Mouse (Mus musculus) hindbrain, embryonic 11.5 days (tissue): ENCODE results near the gene Ccdc8. TPM values are rescaled to one million over a fixed set of nuclear protein-coding genes. Genes with fewer than 3 reads are reported as not detected.

ENCODE experiments used
- ATAC-seq: fragments of 200-750 bp; cut with Nextera tagmentation; 2 replicates; pipeline ENCODE4 v1.8.0; 2017; ENCODE audit warnings: mild to moderate bottlenecking, moderate TSS enrichment, moderate library complexity; ENCODE audit not compliant: low FRiP score
- DNase-seq: peaks from one replicate; pipeline ENCODE4 v3.0.0-alpha.2; 2015; ENCODE audit warnings: low spot score
- H3K27ac ChIP-seq: fragments of 300-500 bp; sonication (generic); 2 replicates; pipeline ENCODE4 v1.5.1; 2014; ENCODE audit warnings: mild to moderate bottlenecking, low read depth, low read length
- H3K27me3 ChIP-seq: fragments of 300-500 bp; sonication (generic); 2 replicates; pipeline ENCODE4 v1.6.1; 2014; ENCODE audit warnings: mild to moderate bottlenecking, low read length, moderate library complexity, mixed read lengths; ENCODE audit not compliant: control insufficient read depth, insufficient read depth
- H3K36me3 ChIP-seq: fragments of 300-500 bp; sonication (generic); 2 replicates; pipeline ENCODE4 v1.6.1; 2014; ENCODE audit warnings: mild to moderate bottlenecking, low read length, moderate library complexity, mixed read lengths; ENCODE audit not compliant: control insufficient read depth, insufficient read depth
- H3K4me1 ChIP-seq: fragments of 300-500 bp; sonication (generic); replicated peaks from 2 replicates; pipeline ENCODE4 v1.6.1; 2014; ENCODE audit warnings: low read length, mixed read lengths; ENCODE audit not compliant: control insufficient read depth, insufficient read depth
- H3K4me2 ChIP-seq: fragments of 300-500 bp; sonication (generic); replicated peaks from 2 replicates; pipeline ENCODE4 v1.6.1; 2014; ENCODE audit warnings: mild to moderate bottlenecking, low read depth, low read length
- H3K4me3 ChIP-seq: fragments of 300-500 bp; sonication (generic); 2 replicates; pipeline ENCODE4 v1.5.1; 2014; ENCODE audit warnings: low read depth, low read length
- H3K9ac ChIP-seq: fragments of 300-500 bp; sonication (generic); 2 replicates; pipeline ENCODE4 v1.6.1; 2014; ENCODE audit warnings: low read depth, low read length
- H3K9me3 ChIP-seq: fragments of 300-500 bp; sonication (generic); 2 replicates; pipeline ENCODE4 v1.6.1; 2016; ENCODE audit warnings: low read length; ENCODE audit not compliant: control insufficient read depth
- WGBS: fragments of 180-500 bp; shearing (Covaris S2); extraction: QIAGEN DNeasy Blood & Tissue Kit; methylation state at CpG from one replicate; pipeline ENCODE4 v1.1.7; 2014; 5-methylcytosine and 5-hydroxymethylcytosine counted together
- polyA plus RNA-seq: library from polyadenylated mRNA; unstranded; fragments of >200 nt; fragmentation: Nextera tagmentation; extraction: Ambion mirVana; gene quantifications from 2 replicates; pipeline ENCODE4 v1.2.1, GENCODE M21; 2014

Ccdc8 gene
- polyA plus RNA-seq, 1 experiment from 2014 or later, result 6.2 TPM

- no peak for ATAC-seq
- Histone ChIP-seq H3K4me3 (no peak overlapping the region), H3K9me3 (no peaks in the 10 kb centered on the region), H3K9ac (no peak overlapping the region), H3K27ac (no peak overlapping the region), H3K27me3 (no peaks in the 10 kb centered on the region), H3K4me2 (no peak overlapping the region), H3K4me1 (no peaks in the 10 kb centered on the region), H3K36me3 (peaks cover 13% of the 10 kb centered on the region; the same call in 1 of the 2 replicates)
- no peak for DNase-seq
- 85% methylated on average over 6 of the region's 6 CpGs for WGBS
Observed at GRCm38 (mm10) chr7:17015381-17015780, 22.9 kb downstream of the Ccdc8 start.

- WGBS, result 92% methylated on average over 1 of the region's 1 CpGs
- no peaks in the 10 kb centered on the region for H3K9me3 ChIP-seq
- no peak for DNase-seq
- H3K4me1 ChIP-seq, result no peaks in the 10 kb centered on the region
- H3K4me3 ChIP-seq, result no peak overlapping the region
- H3K4me2 ChIP-seq, result no peak overlapping the region
- peaks cover 22% of the 10 kb centered on the region for H3K36me3 ChIP-seq
- no peak for ATAC-seq
- no peak overlapping the region for H3K27ac ChIP-seq
- no peak overlapping the region for H3K9ac ChIP-seq
- no peaks in the 10 kb centered on the region for H3K27me3 ChIP-seq
Observed at GRCm38 (mm10) chr7:17017036-17017435, 24.5 kb downstream of the Ccdc8 start.

DNA sequence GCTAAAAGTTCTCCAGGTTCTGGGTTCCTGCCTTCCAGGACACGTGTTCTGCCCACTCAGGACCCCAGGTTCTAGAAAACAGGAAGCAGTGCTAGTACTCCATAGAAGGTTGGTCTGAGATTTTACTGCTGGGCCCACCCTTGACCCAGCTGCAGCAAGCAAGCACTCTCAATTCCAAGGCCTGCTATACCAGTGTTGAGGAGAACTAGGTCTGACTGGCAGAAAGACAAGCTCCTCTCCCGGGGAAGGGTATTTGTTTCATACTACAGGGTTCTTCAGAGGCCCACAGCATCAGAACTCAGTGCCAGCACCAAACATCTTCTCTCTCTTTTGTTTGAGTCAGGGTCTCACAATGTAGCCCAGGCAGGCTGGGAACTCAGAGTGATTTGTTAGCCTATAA lies 25.4 kb downstream of the Ccdc8 start:
- H3K27me3 ChIP-seq, result no peaks in the 10 kb centered on the region
- ATAC-seq (no peak), DNase-seq (no peak)
- H3K9me3 ChIP-seq, result no peaks in the 10 kb centered on the region
- no peak overlapping the region for H3K4me2 ChIP-seq
- WGBS, result 92% methylated on average over 2 of the region's 2 CpGs
- H3K27ac ChIP-seq, result no peak overlapping the region
- H3K36me3 ChIP-seq, result peaks cover 24% of the 10 kb centered on the region
- H3K9ac ChIP-seq, result no peak overlapping the region
- H3K4me1 ChIP-seq, result no peaks in the 10 kb centered on the region
- H3K4me3 ChIP-seq, result no peak overlapping the region

GRCm38 (mm10) chr7:17019426-17020166 lies 27.1 kb downstream of the Ccdc8 start:
- no peak overlapping the region for H3K4me2 ChIP-seq
- no peak overlapping the region for H3K4me3 ChIP-seq
- H3K27ac ChIP-seq, result no peak overlapping the region
- H3K9me3 ChIP-seq, result no peaks in the 10 kb centered on the region
- H3K36me3 ChIP-seq, result peaks cover 24% of the 10 kb centered on the region
- DNase-seq (no peak), ATAC-seq (no peak)
- H3K9ac ChIP-seq, result no peak overlapping the region
- no peaks in the 10 kb centered on the region for H3K4me1 ChIP-seq
- WGBS, result 92% methylated on average over 7 of the region's 7 CpGs
- H3K27me3 ChIP-seq, result no peaks in the 10 kb centered on the region

DNA sequence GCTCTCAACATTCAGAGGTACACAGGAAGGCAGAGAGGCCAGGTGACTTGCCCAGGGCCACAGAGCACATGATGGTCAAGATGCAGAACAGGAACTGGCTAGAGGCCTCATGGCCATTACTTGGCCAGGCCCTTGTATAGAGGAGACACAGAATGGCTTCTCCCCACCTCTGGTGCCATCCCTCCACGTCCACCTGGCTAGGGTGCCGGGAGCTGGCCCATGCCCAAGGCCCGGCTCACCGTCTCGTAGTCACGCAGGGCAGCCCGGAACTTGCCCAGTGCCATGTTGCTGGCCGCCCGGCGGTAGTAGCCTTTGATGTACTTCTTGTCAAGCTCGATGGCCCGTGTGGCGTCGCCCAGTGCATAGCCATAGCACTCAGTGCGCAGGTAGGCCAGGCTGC lies 29.7 kb downstream of the Ccdc8 start:
- Histone ChIP-seq H3K27ac (no peak overlapping the region), H3K4me1 (peaks cover 3% of the 10 kb centered on the region), H3K9ac (no peak overlapping the region), H3K4me2 (no peak overlapping the region), H3K4me3 (no peak overlapping the region), H3K27me3 (no peaks in the 10 kb centered on the region), H3K9me3 (no peaks in the 10 kb centered on the region), H3K36me3 (peaks cover 19% of the 10 kb centered on the region)
- 95% methylated on average over 15 of the region's 15 CpGs for WGBS
- DNase-seq (no peak), ATAC-seq (no peak)

DNA sequence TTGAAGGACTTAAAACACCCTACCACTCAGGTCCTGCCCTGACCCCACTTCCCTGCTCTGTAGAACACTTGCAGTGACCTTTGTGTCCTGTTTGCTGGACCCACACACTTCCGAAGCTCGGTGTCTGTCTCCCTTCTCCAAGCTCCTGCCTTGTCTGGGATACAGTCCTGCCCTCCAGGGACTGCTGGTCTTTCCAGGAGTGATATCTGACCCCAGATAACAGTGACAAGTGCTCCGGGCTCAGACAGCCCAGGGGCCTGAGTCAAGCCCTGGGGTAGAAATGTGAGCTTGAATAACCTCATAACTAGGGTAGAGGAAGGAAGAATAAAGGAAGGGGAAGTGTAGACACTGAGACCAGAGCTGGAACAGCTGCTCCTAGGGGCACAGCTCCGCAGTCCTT lies 31.2 kb downstream of the Ccdc8 start:
- WGBS, result 87% methylated on average over 4 of the region's 4 CpGs
- H3K27me3 ChIP-seq, result no peaks in the 10 kb centered on the region
- H3K27ac ChIP-seq, result no peak overlapping the region
- H3K36me3 ChIP-seq, result peaks cover 17% of the 10 kb centered on the region
- H3K4me1 ChIP-seq, result peaks cover 3% of the 10 kb centered on the region
- DNase-seq (no peak), ATAC-seq (no peak)
- no peak overlapping the region for H3K9ac ChIP-seq
- H3K9me3 ChIP-seq, result no peaks in the 10 kb centered on the region
- no peak overlapping the region for H3K4me3 ChIP-seq
- H3K4me2 ChIP-seq, result no peak overlapping the region

GRCm38 (mm10) chr7:17024141-17024540 lies 31.6 kb downstream of the Ccdc8 start:
- Histone ChIP-seq H3K4me3 (no peak overlapping the region), H3K9me3 (no peaks in the 10 kb centered on the region), H3K9ac (no peak overlapping the region), H3K36me3 (peaks cover 17% of the 10 kb centered on the region), H3K27me3 (no peaks in the 10 kb centered on the region), H3K27ac (no peak overlapping the region), H3K4me1 (peaks cover 3% of the 10 kb centered on the region), H3K4me2 (no peak overlapping the region)
- ATAC-seq (no peak), DNase-seq (no peak)
- WGBS, result 91% methylated on average over 6 of the region's 6 CpGs

DNA sequence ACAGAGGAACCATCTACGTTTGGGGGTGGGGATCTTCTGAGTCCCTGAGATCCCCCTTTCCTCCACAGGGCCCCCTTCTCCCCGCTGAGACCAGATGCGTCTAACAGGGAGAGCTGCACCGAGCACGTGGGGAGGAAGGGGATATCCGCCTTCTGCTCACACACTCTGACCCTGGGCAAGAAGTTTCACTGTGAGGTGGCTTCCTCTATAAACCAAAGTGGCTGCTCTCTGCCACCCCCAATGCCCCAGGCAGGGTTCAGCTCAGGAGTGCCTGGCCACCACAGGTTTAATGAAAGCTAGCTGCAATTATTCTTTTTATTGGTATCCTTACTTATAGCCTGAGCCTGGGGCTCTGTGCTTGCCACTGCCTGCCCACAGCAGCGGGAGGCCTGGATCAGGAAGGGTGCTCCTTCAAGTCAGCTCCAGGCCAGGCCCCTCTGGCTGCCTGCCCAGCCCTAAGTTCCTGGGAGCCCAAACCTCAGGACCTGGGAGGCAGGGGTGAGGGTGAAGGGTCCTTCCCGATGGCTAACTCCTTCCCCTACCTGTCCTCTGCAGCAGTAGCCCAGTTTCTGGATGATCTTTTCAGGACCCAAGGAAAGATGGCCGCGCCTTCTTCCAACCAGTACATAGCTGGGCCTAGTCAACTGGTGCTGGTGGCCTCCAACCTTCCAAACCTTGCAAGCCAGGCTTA lies 32.5 kb downstream of the Ccdc8 start:
- H3K27ac ChIP-seq, result no peak overlapping the region
- no peak overlapping the region for H3K4me2 ChIP-seq
- no peak overlapping the region for H3K4me3 ChIP-seq
- no peak for ATAC-seq
- no peaks in the 10 kb centered on the region for H3K27me3 ChIP-seq
- no peak for DNase-seq
- no peaks in the 10 kb centered on the region for H3K9me3 ChIP-seq
- WGBS, result 93% methylated on average over 10 of the region's 10 CpGs
- peaks cover 3% of the 10 kb centered on the region for H3K4me1 ChIP-seq
- peaks cover 16% of the 10 kb centered on the region for H3K36me3 ChIP-seq
- H3K9ac ChIP-seq, result no peak overlapping the region

DNA sequence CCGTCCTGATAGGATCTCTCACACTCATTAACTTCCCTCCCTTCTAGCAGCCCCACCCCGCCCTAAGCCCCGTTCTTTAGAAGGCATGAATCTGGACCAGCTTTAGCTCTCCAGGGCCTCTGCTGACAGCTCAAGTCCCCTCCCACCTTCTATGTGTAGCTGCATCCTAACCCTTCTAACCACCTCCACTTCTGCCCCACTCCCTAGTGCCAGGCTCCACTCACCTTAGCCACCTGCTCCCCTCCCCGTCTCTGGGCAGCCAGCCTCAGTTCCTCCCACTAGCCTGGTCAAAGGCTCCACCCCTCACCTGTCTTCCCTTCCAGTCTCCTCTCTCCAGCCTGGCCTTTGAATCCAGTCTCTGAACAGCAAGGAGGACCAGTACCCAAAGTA lies 33.0 kb downstream of the Ccdc8 start:
- no peak overlapping the region for H3K27ac ChIP-seq
- DNase-seq, result no peak
- peaks cover 3% of the 10 kb centered on the region for H3K4me1 ChIP-seq
- peaks cover 14% of the 10 kb centered on the region for H3K36me3 ChIP-seq
- H3K27me3 ChIP-seq, result no peaks in the 10 kb centered on the region
- H3K9ac ChIP-seq, result no peak overlapping the region
- no peak for ATAC-seq
- WGBS, result 82% methylated on average over 4 of the region's 4 CpGs
- H3K4me2 ChIP-seq, result no peak overlapping the region
- no peak overlapping the region for H3K4me3 ChIP-seq
- no peaks in the 10 kb centered on the region for H3K9me3 ChIP-seq
